Mouse (Mus musculus) frontal cortex, postnatal 36 days (tissue): ENCODE data around the gene Ntrk3.

ENCODE experiments used
- DNase-seq, 2 experiments: peaks; one replicate each; pipeline ENCODE4 v3.0.0; 2022; ENCODE audit warnings: low spot score in 2 of 2

The Ntrk3 gene

GRCm38 (mm10) chr7:78361341-78362309, 376.2 kb downstream of the Ntrk3 start:
- DNase-seq, result no peak

GRCm38 (mm10) chr7:78347464-78347863, 390.3 kb downstream of the Ntrk3 start:
- no peak for DNase-seq

GRCm38 (mm10) chr7:78333422-78333821, 404.4 kb downstream of the Ntrk3 start:
- DNase-seq, result no peak

DNA sequence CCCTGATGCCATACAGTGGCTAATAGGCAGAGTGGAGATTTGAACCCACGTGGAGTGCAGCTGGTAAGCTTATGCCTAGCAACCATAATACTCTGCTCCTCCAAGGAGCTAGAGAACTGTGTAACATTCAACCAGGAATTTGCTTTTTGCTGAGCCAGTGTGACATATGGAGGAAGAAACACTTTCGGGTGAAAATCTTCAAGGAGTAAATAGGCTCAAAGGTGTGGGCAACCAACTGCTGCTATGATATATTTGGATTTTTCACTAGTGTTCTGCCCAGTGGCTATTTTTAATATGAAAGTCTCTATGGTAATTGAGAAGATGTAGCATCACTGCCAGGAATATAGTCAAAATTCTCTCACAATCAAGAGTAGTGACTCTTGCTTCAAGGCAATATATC, 409.5 kb downstream of the Ntrk3 start:
- peak in 1 of 2 experiments; percentile 87 for DNase-seq

- DNase-seq, result no peak
Measured at GRCm38 (mm10) chr7:78326185-78326584, 411.6 kb downstream of the Ntrk3 start.

DNA sequence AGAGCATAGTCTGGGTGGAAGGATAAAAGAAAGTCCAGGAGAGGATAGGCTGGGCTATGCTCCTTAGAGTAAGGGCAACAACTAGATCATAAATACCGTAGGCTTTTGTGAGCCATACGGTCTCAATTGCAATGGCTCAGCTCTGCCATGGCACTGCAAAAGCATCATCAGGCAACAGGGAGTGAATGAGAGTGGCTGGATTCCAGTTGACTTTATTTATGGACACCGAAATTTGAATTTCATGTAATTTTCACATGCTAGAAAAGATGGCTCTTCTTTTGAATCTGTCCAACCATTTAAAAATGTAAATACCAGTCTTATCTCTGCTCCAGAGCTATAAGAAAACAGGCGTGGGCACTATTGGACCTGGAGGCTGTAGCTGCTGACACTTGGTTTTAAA, 419.2 kb downstream of the Ntrk3 start:
- DNase-seq, result no peak

DNA sequence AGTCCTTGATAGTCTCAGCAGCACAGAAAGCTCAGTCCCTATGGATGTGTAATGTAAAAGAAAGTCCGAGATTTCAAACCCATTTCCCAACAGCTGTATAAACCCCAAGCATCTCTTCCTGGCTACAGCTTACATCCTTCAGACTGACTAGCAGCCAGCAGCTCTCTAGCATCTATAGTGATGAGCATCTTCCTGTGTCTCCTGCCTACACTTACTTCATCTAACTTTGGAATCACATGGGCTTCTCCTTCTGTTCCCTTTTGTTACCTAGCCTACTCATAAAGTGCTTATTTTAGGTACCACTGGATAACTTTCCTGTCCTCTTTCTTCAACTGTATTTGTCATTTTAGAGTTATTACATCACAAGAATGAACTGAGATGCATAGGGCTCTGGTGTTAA, 432.0 kb downstream of the Ntrk3 start:
- DNase-seq, result peak in 1 of 2 experiments; percentile 60

DNA sequence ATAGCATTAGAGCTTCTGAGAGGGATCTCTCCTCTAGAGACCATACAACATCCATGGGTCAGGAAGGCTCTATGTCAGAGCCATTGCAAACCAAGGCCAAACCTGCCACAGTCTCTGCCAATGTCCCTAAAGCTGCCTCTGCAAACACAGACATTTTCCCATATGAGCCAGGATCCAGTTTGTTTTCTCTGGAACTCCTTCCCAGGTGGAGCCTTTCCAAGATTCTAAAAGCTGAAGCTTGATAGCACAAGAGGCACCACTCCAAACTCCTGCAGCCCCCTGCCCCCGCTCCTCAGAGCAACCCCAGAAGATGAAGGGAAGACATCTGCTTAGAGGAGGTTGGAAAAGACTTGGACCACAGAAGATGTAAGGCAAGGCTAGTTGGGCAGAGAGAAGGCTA, 432.8 kb downstream of the Ntrk3 start:
- DNase-seq, result no peak

- peak; percentile 58 to 79 for DNase-seq
Measured at GRCm38 (mm10) chr7:78297290-78297689, 440.5 kb downstream of the Ntrk3 start.

- DNase-seq, result no peak
Measured at GRCm38 (mm10) chr7:78294322-78294721, 443.5 kb downstream of the Ntrk3 start.

- DNase-seq, result no peak
Measured at GRCm38 (mm10) chr7:78290186-78290585, 447.6 kb downstream of the Ntrk3 start.

GRCm38 (mm10) chr7:78286516-78287238, 451.1 kb downstream of the Ntrk3 start:
- no peak for DNase-seq

GRCm38 (mm10) chr7:78269506-78270250, 468.1 kb downstream of the Ntrk3 start:
- DNase-seq, result no peak

- DNase-seq, result no peak
Measured at GRCm38 (mm10) chr7:78267461-78268007, 470.3 kb downstream of the Ntrk3 start.

GRCm38 (mm10) chr7:78264432-78265002, 473.3 kb downstream of the Ntrk3 start:
- DNase-seq, result no peak

- DNase-seq, result no peak
Measured at GRCm38 (mm10) chr7:78261420-78262125, 476.2 kb downstream of the Ntrk3 start.

DNA sequence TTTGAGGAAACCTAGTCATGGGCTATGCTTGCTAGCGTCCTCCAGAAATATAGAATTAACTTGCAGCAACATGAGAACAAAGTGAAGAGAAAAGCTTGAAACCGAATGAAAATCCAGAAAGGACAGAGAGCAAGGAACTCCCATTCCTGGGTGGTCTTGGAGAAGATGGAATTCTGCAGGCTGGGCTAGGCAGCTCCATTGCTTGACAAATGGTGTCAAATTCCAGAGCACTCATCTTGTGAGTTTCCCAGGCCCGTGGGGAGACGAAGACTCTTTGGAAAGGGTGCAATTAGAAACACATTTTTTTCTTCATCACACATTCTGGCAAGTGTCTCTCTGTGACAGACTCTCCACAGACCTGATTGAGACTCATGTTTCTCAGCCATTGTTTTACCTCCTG, 479.7 kb downstream of the Ntrk3 start:
- no peak for DNase-seq

DNA sequence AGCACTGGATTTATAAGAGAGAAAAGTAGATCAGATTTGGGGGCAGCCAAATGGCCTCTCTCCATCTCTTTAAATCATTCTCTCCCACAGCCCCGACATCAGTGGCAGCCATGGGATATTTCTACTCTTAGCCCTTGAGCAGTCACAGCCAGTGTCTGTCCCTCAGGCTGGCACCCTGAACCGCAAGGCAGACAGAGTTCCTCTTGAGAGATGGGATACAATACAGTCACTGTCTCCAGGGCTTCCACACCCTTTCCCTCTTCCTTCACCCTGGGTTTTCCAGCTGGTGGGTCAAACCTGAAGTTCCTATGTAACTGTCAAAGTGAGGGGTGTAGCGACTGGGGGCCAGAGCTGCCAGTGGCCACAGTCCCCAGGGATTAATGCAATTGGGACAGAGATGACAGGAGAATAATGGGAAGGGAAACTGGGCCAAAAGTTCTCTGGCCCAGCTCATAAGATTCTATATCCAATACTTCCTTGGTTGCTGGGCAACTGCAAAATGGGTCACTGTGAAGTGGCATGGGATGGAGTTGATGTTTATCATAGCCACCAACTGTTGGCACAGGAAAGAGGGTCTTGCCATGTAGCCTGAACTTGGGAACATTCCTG, 483.9 kb downstream of the Ntrk3 start:
- no peak for DNase-seq

- DNase-seq, result no peak
Measured at GRCm38 (mm10) chr7:78248119-78248642, 489.6 kb downstream of the Ntrk3 start.

- no peak for DNase-seq
Measured at GRCm38 (mm10) chr7:78239012-78239411, 498.8 kb downstream of the Ntrk3 start.
